Mouse (Mus musculus) C3H10T1/2 (cell line): Measurements from ENCODE around the gene Mov10l1. TPM values are rescaled to one million over a fixed set of nuclear protein-coding genes. Genes with fewer than 3 reads are reported as not detected.

Experiments used
- polyA plus RNA-seq, 2 experiments: library from polyadenylated mRNA; unstranded; fragments of >200 nt; fragmentation: generic; extraction: Trizol; gene quantifications; one replicate each; pipeline ENCODE4 v1.2.1; 2012; ENCODE audit warnings: missing spikeins in 2 of 2

Mov10l1 gene
- under 1 TPM in 1 of 2 experiments, not detected in 1; 0.01 TPM for polyA plus RNA-seq

GRCm38 (mm10) chr15:88982534-88983079 is at the start of gene Mov10l1:
Gene Mov10l1, plus strand, starts transcription at chr15:88982909.

GRCm38 (mm10) chr15:88954368-88955072 is 28.2 kb upstream of the Mov10l1 start, which contains the start of gene Ttll8:
Gene Ttll8, minus strand, starts transcription at chr15:88954418.

GRCm38 (mm10) chr15:88978281-88979137 is 4.2 kb upstream of the Mov10l1 start, which contains the start of gene Mlc1:
Gene Mlc1, minus strand, starts transcription at chr15:88979007.

GRCm38 (mm10) chr15:89059161-89059931 is 76.6 kb downstream of the Mov10l1 start, which contains the start of gene Panx2:
Gene Panx2, plus strand, starts transcription at chr15:89059734.

DNA sequence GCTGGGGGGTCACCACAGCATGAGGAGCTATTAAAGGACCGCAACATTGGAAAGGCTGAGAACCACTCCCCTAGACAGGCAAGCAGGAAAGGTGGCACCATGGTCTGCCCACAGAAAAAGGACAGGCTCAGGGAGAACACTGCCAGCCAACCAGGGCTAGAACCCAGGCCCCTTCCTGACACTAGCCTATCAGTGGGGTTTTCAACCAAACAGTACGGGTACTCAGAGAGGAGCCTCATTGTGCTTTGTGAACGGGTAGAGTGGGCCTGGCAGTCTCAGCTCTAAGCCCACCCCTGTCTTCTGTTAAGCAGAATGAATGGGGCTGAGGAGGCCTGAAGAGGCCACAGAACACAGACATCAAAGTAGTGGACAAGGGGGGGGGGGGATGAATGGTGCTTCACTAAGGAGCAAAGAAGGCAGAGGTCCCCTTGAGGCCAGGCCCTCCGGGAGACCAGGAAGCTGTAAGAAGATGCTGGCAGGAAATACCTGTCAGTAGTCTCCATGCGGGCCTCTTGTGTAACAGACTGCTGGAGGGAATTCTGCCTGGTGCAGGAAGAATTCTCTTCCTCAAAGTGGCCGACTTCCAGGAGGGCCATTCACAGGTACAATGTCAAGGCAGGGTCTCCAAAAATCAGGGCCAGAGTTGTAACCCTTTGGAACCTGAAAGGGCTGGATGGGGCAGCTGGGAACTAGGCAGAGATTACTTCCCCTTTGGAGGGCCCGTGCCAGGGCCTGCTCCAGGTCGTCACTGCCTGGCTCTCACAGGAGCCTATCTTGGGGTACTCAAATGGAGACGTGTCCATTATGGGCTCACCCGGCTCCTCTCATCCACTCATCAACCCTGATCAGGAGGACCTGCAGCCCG is 92.1 kb downstream of the Mov10l1 start, which contains the start of gene Trabd:
Trabd (plus strand) TSS at position 512 of the 865 bp plus-strand sequence.

GRCm38 (mm10) chr15:89088607-89089247 is 106.0 kb downstream of the Mov10l1 start, which contains the start of gene Selenoo:
Gene Selenoo, plus strand, starts transcription at chr15:89089084.

Other genes with a start within 250 kb of the Mov10l1 start
- 10 to 100 TPM in 1 of 2 experiments, 1 to 10 TPM in 1; 2.1 to 20.4 TPM for gene Brd1, start 248.7 kb upstream of the Mov10l1 start, polyA plus RNA-seq
- 1 to 10 TPM in 1 of 2 experiments, under 1 TPM in 1; 0.77 to 3.7 TPM for gene Zbed4, start 231.2 kb upstream of the Mov10l1 start, polyA plus RNA-seq
- 10 to 100 TPM in 1 of 2 experiments, 1 to 10 TPM in 1; 6.9 to 16.1 TPM for gene Alg12, start 163.6 kb upstream of the Mov10l1 start, polyA plus RNA-seq
- 10 to 100 TPM; 50.1 to 73.5 TPM for gene Creld2, start 163.3 kb upstream of the Mov10l1 start, polyA plus RNA-seq
- 10 to 100 TPM; 12.4 to 29.2 TPM for gene Pim3, start 120.7 kb upstream of the Mov10l1 start, polyA plus RNA-seq
- gene Ttll8, start 28.5 kb upstream of the Mov10l1 start, polyA plus RNA-seq, result not detected
- under 1 TPM; 0.01 to 0.04 TPM for gene Mlc1, start 3.9 kb upstream of the Mov10l1 start, polyA plus RNA-seq
- under 1 TPM in 1 of 2 experiments, not detected in 1; 0.20 TPM for gene Panx2, start 76.8 kb downstream of the Mov10l1 start, polyA plus RNA-seq
- 10 to 100 TPM; 44.6 to 47.8 TPM for gene Trabd, start 92.2 kb downstream of the Mov10l1 start, polyA plus RNA-seq
- 10 to 100 TPM; 19.0 to 42.1 TPM for gene Selenoo, start 106.2 kb downstream of the Mov10l1 start, polyA plus RNA-seq
- gene Tubgcp6, start 140.2 kb downstream of the Mov10l1 start, polyA plus RNA-seq, result 10 to 100 TPM; 12.0 to 17.7 TPM
- gene Hdac10, start 145.8 kb downstream of the Mov10l1 start, polyA plus RNA-seq, result 10 to 100 TPM; 14.5 to 24.3 TPM
- gene Mapk12, start 157.8 kb downstream of the Mov10l1 start, polyA plus RNA-seq, result 10 to 100 TPM; 29.5 to 43.6 TPM
- gene Mapk11, start 166.7 kb downstream of the Mov10l1 start, polyA plus RNA-seq, result 10 to 100 TPM; 12.4 to 13.6 TPM
- gene Plxnb2, start 197.9 kb downstream of the Mov10l1 start, polyA plus RNA-seq, result 100 to 1,000 TPM; 252 to 448 TPM
- 1 to 10 TPM; 1.6 to 6.5 TPM for gene Dennd6b, start 213.6 kb downstream of the Mov10l1 start, polyA plus RNA-seq
- 10 to 100 TPM in 1 of 2 experiments, 1 to 10 TPM in 1; 7.8 to 52.7 TPM for gene Ppp6r2, start 228.6 kb downstream of the Mov10l1 start, polyA plus RNA-seq